26 mouse cellular contexts compared by ENCODE assay signal in the genomic region with DNA sequence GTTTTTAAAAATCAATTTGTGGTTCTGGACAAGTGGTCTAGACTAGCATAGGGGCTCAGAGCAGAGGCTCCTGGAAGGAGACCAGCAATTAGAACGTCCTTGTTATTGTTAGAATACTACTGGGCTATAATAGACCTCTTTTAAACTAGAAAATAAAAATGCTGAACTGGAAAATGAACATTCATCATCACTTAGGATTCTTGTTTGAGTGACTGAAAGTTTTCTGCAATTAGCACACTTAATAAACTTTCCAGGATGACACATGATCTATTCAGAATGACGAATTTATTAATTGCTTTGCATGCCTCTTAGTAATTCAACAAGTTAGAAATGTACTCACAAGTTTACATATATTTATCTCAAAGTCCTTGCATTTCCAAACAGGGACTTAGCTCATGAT.
"Had no signal": no experiment of that assay in that cellular context is flagged by ENCODE, and none has a peak within 500 bp of the region (broad histone marks: within the 10 kb centered on the region; RNA-seq: fewer than 3 reads in every experiment).

No protein-coding gene starts in this region.

- H3K4me3 ChIP-seq: embryonic facial prominence, embryonic 10.5 days; embryonic facial prominence, embryonic 12.5 days; embryonic facial prominence, embryonic 13.5 days; embryonic facial prominence, embryonic 15.5 days; erythroblast, embryonic 14.5 days; forebrain, embryonic 10.5 days; forebrain, embryonic 12.5 days; forebrain, embryonic 13.5 days; forebrain, embryonic 15.5 days; gastrocnemius, adult 2 months; heart, adult 2 months; heart, embryonic 10.5 days had no signal

- H3K36me3 ChIP-seq: embryonic facial prominence, embryonic 10.5 days; embryonic facial prominence, embryonic 12.5 days; embryonic facial prominence, embryonic 13.5 days; embryonic facial prominence, embryonic 15.5 days; forebrain, embryonic 10.5 days; forebrain, embryonic 12.5 days; forebrain, embryonic 15.5 days; heart, embryonic 10.5 days had no signal

- ATAC-seq: forebrain, embryonic 13.5 days; forebrain, embryonic 14.5 days; forebrain, embryonic 15.5 days; forebrain, embryonic 16.5 days had no signal

- H3K9me3 ChIP-seq: embryonic facial prominence, embryonic 10.5 days; embryonic facial prominence, embryonic 12.5 days; embryonic facial prominence, embryonic 13.5 days; embryonic facial prominence, embryonic 15.5 days; forebrain, embryonic 10.5 days; forebrain, embryonic 12.5 days; forebrain, embryonic 13.5 days; forebrain, embryonic 15.5 days; heart, embryonic 10.5 days had no signal

- H3K27me3 ChIP-seq: embryonic facial prominence, embryonic 12.5 days; embryonic facial prominence, embryonic 13.5 days; embryonic facial prominence, embryonic 15.5 days; forebrain, embryonic 12.5 days; forebrain, embryonic 13.5 days; forebrain, embryonic 15.5 days had no signal

- H3K4me1 ChIP-seq: embryonic facial prominence, embryonic 12.5 days; embryonic facial prominence, embryonic 13.5 days; embryonic facial prominence, embryonic 15.5 days; forebrain, embryonic 10.5 days; forebrain, embryonic 12.5 days; forebrain, embryonic 13.5 days; forebrain, embryonic 15.5 days; heart, embryonic 10.5 days had no signal

- H3K9ac ChIP-seq: embryonic facial prominence, embryonic 12.5 days; embryonic facial prominence, embryonic 13.5 days; embryonic facial prominence, embryonic 15.5 days; forebrain, embryonic 12.5 days; forebrain, embryonic 13.5 days; forebrain, embryonic 15.5 days had no signal

- H3K4me2 ChIP-seq: embryonic facial prominence, embryonic 12.5 days; embryonic facial prominence, embryonic 13.5 days; embryonic facial prominence, embryonic 15.5 days; forebrain, embryonic 12.5 days; forebrain, embryonic 13.5 days; forebrain, embryonic 15.5 days had no signal

- H3K27ac ChIP-seq: embryonic facial prominence, embryonic 10.5 days; embryonic facial prominence, embryonic 12.5 days; embryonic facial prominence, embryonic 13.5 days; embryonic facial prominence, embryonic 15.5 days; forebrain, embryonic 10.5 days; forebrain, embryonic 12.5 days; forebrain, embryonic 13.5 days; forebrain, embryonic 15.5 days; gastrocnemius, adult 2 months; heart, adult 2 months; heart, embryonic 10.5 days had no signal

- DNase-seq: cerebellum, adult 9-10 months; cerebellum, adult 9-11 months; cerebellum, postnatal 10 days; cerebellum, postnatal 14 days; cerebellum, postnatal 25 days; cerebellum, postnatal 36 days; embryo, embryonic 11 days; gastrocnemius, adult 2 months; gastrocnemius, postnatal 10 days; gastrocnemius, postnatal 14 days; gastrocnemius, postnatal 25 days; gastrocnemius, postnatal 36 days; heart, adult 18-20 months; heart, adult 2 months had no signal
